Mouse (Mus musculus): Measurements from ENCODE around the gene Kdsr. TPM values are rescaled to one million over a fixed set of nuclear protein-coding genes. Genes with fewer than 3 reads are reported as not detected.
"Not testable (repeated sequence)": the region's sequence is repeated elsewhere in the genome, so short reads cannot be mapped to it uniquely, and the experiment has no call there.

Gene Kdsr
- polyA plus RNA-seq, 1 experiment from 2014 or later, result 9.8 TPM

GRCm38 (mm10) chr1:106739810-106740209 lies 19.7 kb downstream of the Kdsr start:
- no peak overlapping the region for H3K27ac ChIP-seq (replicated peaks in 1 of 2; ENCODE audit: control insufficient read depth in 1 of 2, insufficient read depth in 1 of 2, low read depth in 2 of 2, low read length in 2 of 2)
- H3K9me3 ChIP-seq (ENCODE audit: control insufficient read depth, low read length), result no peaks in the 10 kb centered on the region
- peaks cover 55% of the 10 kb centered on the region for H3K36me3 ChIP-seq (ENCODE audit: control insufficient read depth, insufficient read depth, low read length)
- H3K4me1 ChIP-seq (ENCODE audit: control insufficient read depth in 2 of 2, insufficient read depth in 2 of 2, low read length in 2 of 2), result no peaks in the 10 kb centered on the region
- no peaks in the 10 kb centered on the region for H3K27me3 ChIP-seq (ENCODE audit: control insufficient read depth, insufficient read depth, low read length)
- no peak for ATAC-seq (ENCODE audit: insufficient number of reproducible peaks, insufficient read depth, low FRiP score, low read depth)
- H3K4me3 ChIP-seq (ENCODE audit: control insufficient read depth in 1 of 2, insufficient read depth in 1 of 2, low read depth in 1 of 2, low read length in 2 of 2), result no peak overlapping the region
- no peak overlapping the region for H3K4me2 ChIP-seq (ENCODE audit: low read length)
- 90% methylated on average over 5 of the region's 5 CpGs for WGBS
- no peak overlapping the region for H3K9ac ChIP-seq (ENCODE audit: low read length)

GRCm38 (mm10) chr1:106738092-106738491 lies 21.4 kb downstream of the Kdsr start:
- no peak for ATAC-seq (ENCODE audit: insufficient number of reproducible peaks, insufficient read depth, low FRiP score, low read depth)
- 88% methylated on average over 3 of the region's 3 CpGs for WGBS
- no peak overlapping the region for H3K9ac ChIP-seq (ENCODE audit: low read length)
- peaks cover 62% of the 10 kb centered on the region for H3K36me3 ChIP-seq (ENCODE audit: control insufficient read depth, insufficient read depth, low read length)
- no peaks in the 10 kb centered on the region for H3K9me3 ChIP-seq (ENCODE audit: control insufficient read depth, low read length)
- no peak overlapping the region for H3K27ac ChIP-seq (replicated peaks in 1 of 2; ENCODE audit: control insufficient read depth in 1 of 2, insufficient read depth in 1 of 2, low read depth in 2 of 2, low read length in 2 of 2)
- H3K4me2 ChIP-seq (ENCODE audit: low read length), result no peak overlapping the region
- no peaks in the 10 kb centered on the region for H3K4me1 ChIP-seq (ENCODE audit: control insufficient read depth in 2 of 2, insufficient read depth in 2 of 2, low read length in 2 of 2)
- H3K27me3 ChIP-seq (ENCODE audit: control insufficient read depth, insufficient read depth, low read length), result no peaks in the 10 kb centered on the region
- no peak overlapping the region for H3K4me3 ChIP-seq (ENCODE audit: control insufficient read depth in 1 of 2, insufficient read depth in 1 of 2, low read depth in 1 of 2, low read length in 2 of 2)

GRCm38 (mm10) chr1:106736211-106736610 lies 23.3 kb downstream of the Kdsr start:
- Histone ChIP-seq H3K9ac (ENCODE audit: low read length) (no peak overlapping the region), H3K4me1 (ENCODE audit: control insufficient read depth in 2 of 2, insufficient read depth in 2 of 2, low read length in 2 of 2) (no peaks in the 10 kb centered on the region), H3K4me2 (ENCODE audit: low read length) (no peak overlapping the region), H3K9me3 (ENCODE audit: control insufficient read depth, low read length) (no peaks in the 10 kb centered on the region), H3K27ac (replicated peaks in 1 of 2; ENCODE audit: control insufficient read depth in 1 of 2, insufficient read depth in 1 of 2, low read depth in 2 of 2, low read length in 2 of 2) (no peak overlapping the region), H3K36me3 (ENCODE audit: control insufficient read depth, insufficient read depth, low read length) (peaks cover 54% of the 10 kb centered on the region), H3K4me3 (ENCODE audit: control insufficient read depth in 1 of 2, insufficient read depth in 1 of 2, low read depth in 1 of 2, low read length in 2 of 2) (no peak overlapping the region), H3K27me3 (ENCODE audit: control insufficient read depth, insufficient read depth, low read length) (no peaks in the 10 kb centered on the region)
- ATAC-seq (ENCODE audit: insufficient number of reproducible peaks, insufficient read depth, low FRiP score, low read depth), result no peak
- WGBS, result 90% methylated on average over 8 of the region's 8 CpGs

DNA sequence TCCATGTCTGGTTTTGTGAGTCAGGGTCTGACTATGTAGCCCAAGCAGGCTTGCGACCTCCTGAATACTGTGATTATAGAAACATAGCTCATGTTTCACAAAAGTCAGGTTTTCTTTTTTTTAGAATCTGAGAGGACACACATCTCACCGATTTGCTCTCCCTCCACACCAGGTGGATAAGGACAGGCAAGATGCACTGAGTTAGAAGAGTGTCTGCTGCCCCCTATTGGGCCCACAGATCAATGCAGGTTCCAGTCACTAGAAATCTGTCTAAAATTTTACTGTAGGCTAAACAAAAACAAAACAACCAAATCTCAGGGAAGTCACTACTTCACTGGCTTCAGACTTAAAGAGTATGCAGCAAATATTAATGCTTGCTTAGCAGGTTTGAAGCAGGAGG lies 23.9 kb downstream of the Kdsr start:
- Histone ChIP-seq H3K4me2 (ENCODE audit: low read length) (no peak overlapping the region), H3K27ac (replicated peaks in 1 of 2; ENCODE audit: control insufficient read depth in 1 of 2, insufficient read depth in 1 of 2, low read depth in 2 of 2, low read length in 2 of 2) (no peak overlapping the region), H3K9ac (ENCODE audit: low read length) (no peak overlapping the region), H3K9me3 (ENCODE audit: control insufficient read depth, low read length) (no peaks in the 10 kb centered on the region), H3K4me1 (ENCODE audit: control insufficient read depth in 2 of 2, insufficient read depth in 2 of 2, low read length in 2 of 2) (no peaks in the 10 kb centered on the region), H3K27me3 (ENCODE audit: control insufficient read depth, insufficient read depth, low read length) (no peaks in the 10 kb centered on the region), H3K36me3 (ENCODE audit: control insufficient read depth, insufficient read depth, low read length) (peaks cover 52% of the 10 kb centered on the region), H3K4me3 (ENCODE audit: control insufficient read depth in 1 of 2, insufficient read depth in 1 of 2, low read depth in 1 of 2, low read length in 2 of 2) (no peak overlapping the region)
- WGBS, result 59% methylated on average over 2 of the region's 2 CpGs
- no peak for ATAC-seq (ENCODE audit: insufficient number of reproducible peaks, insufficient read depth, low FRiP score, low read depth)

GRCm38 (mm10) chr1:106722061-106722460 lies 37.5 kb downstream of the Kdsr start:
- H3K27me3 ChIP-seq (ENCODE audit: control insufficient read depth, insufficient read depth, low read length), result no peaks in the 10 kb centered on the region
- peaks cover 10% of the 10 kb centered on the region; the same call in 1 of the 2 replicates for H3K36me3 ChIP-seq (ENCODE audit: control insufficient read depth, insufficient read depth, low read length)
- no peak overlapping the region for H3K27ac ChIP-seq (replicated peaks in 1 of 2; ENCODE audit: control insufficient read depth in 1 of 2, insufficient read depth in 1 of 2, low read depth in 2 of 2, low read length in 2 of 2)
- no peak overlapping the region for H3K4me2 ChIP-seq (ENCODE audit: low read length)
- 49% methylated on average over 5 of the region's 5 CpGs for WGBS
- H3K4me1 ChIP-seq (ENCODE audit: control insufficient read depth in 2 of 2, insufficient read depth in 2 of 2, low read length in 2 of 2), result no peaks in the 10 kb centered on the region
- no peak overlapping the region for H3K9ac ChIP-seq (ENCODE audit: low read length)
- H3K9me3 ChIP-seq (ENCODE audit: control insufficient read depth, low read length), result no peaks in the 10 kb centered on the region
- no peak for ATAC-seq (ENCODE audit: insufficient number of reproducible peaks, insufficient read depth, low FRiP score, low read depth)
- H3K4me3 ChIP-seq (ENCODE audit: control insufficient read depth in 1 of 2, insufficient read depth in 1 of 2, low read depth in 1 of 2, low read length in 2 of 2), result no peak overlapping the region

- not testable (repeated sequence) for H3K36me3 ChIP-seq (ENCODE audit: control insufficient read depth, insufficient read depth, low read length); H3K9me3 ChIP-seq (ENCODE audit: control insufficient read depth, low read length); ATAC-seq (ENCODE audit: insufficient number of reproducible peaks, insufficient read depth, low FRiP score, low read depth); H3K27ac ChIP-seq (replicated peaks in 1 of 2; ENCODE audit: control insufficient read depth in 1 of 2, insufficient read depth in 1 of 2, low read depth in 2 of 2, low read length in 2 of 2); H3K4me2 ChIP-seq (ENCODE audit: low read length); H3K4me1 ChIP-seq (ENCODE audit: control insufficient read depth in 2 of 2, insufficient read depth in 2 of 2, low read length in 2 of 2); H3K27me3 ChIP-seq (ENCODE audit: control insufficient read depth, insufficient read depth, low read length); H3K4me3 ChIP-seq (ENCODE audit: control insufficient read depth in 1 of 2, insufficient read depth in 1 of 2, low read depth in 1 of 2, low read length in 2 of 2); H3K9ac ChIP-seq (ENCODE audit: low read length)
- WGBS, result 59% methylated on average over 7 of the region's 7 CpGs
Measured at GRCm38 (mm10) chr1:106717736-106718135, 41.8 kb downstream of the Kdsr start.

DNA sequence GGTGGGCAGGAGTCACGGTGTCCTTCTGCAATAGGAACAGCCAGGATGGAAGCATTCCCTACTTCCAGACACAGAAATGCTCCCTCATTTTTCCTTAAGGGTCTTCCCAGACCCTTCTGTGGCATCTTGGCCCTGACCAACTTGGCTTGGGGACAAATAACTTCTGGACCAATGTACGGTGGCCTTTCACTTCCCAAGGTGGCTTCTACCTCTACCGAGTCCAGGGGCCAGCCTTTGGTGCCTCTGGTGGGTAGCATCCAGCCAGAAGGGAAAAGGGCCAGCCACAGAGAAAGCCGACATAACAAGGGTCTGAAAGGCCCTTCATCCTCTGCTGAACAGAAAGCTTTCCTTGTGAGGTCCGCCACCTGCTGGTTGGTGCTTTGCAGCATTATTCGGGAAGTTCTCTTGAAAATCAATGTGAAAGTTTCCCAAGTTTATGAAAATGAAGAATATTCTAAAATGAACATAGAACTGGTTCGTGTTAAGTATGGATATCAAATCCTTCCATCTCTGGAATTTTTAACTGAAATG lies 42.4 kb downstream of the Kdsr start:
- no peak overlapping the region for H3K4me3 ChIP-seq (ENCODE audit: control insufficient read depth in 1 of 2, insufficient read depth in 1 of 2, low read depth in 1 of 2, low read length in 2 of 2)
- no peak for ATAC-seq (ENCODE audit: insufficient number of reproducible peaks, insufficient read depth, low FRiP score, low read depth)
- no peaks in the 10 kb centered on the region for H3K27me3 ChIP-seq (ENCODE audit: control insufficient read depth, insufficient read depth, low read length)
- no peaks in the 10 kb centered on the region for H3K9me3 ChIP-seq (ENCODE audit: control insufficient read depth, low read length)
- no peak overlapping the region for H3K27ac ChIP-seq (replicated peaks in 1 of 2; ENCODE audit: control insufficient read depth in 1 of 2, insufficient read depth in 1 of 2, low read depth in 2 of 2, low read length in 2 of 2)
- 32% methylated on average over 7 of the region's 7 CpGs for WGBS
- H3K36me3 ChIP-seq (ENCODE audit: control insufficient read depth, insufficient read depth, low read length), result no peaks in the 10 kb centered on the region
- H3K4me1 ChIP-seq (ENCODE audit: control insufficient read depth in 2 of 2, insufficient read depth in 2 of 2, low read length in 2 of 2), result peaks cover 2 to 5% of the 10 kb centered on the region in 2 experiments
- H3K9ac ChIP-seq (ENCODE audit: low read length), result no peak overlapping the region
- no peak overlapping the region for H3K4me2 ChIP-seq (ENCODE audit: low read length)

- ATAC-seq (ENCODE audit: insufficient number of reproducible peaks, insufficient read depth, low FRiP score, low read depth), result no peak
- H3K27ac ChIP-seq (replicated peaks in 1 of 2; ENCODE audit: control insufficient read depth in 1 of 2, insufficient read depth in 1 of 2, low read depth in 2 of 2, low read length in 2 of 2), result no peak overlapping the region
- no peaks in the 10 kb centered on the region for H3K9me3 ChIP-seq (ENCODE audit: control insufficient read depth, low read length)
- H3K4me2 ChIP-seq (ENCODE audit: low read length), result no peak overlapping the region
- no peaks in the 10 kb centered on the region for H3K27me3 ChIP-seq (ENCODE audit: control insufficient read depth, insufficient read depth, low read length)
- no peaks in the 10 kb centered on the region for H3K36me3 ChIP-seq (ENCODE audit: control insufficient read depth, insufficient read depth, low read length)
- no peak overlapping the region for H3K4me3 ChIP-seq (ENCODE audit: control insufficient read depth in 1 of 2, insufficient read depth in 1 of 2, low read depth in 1 of 2, low read length in 2 of 2)
- WGBS, result 90% methylated on average over 3 of the region's 3 CpGs
- peaks cover 5 to 10% of the 10 kb centered on the region in 2 experiments for H3K4me1 ChIP-seq (ENCODE audit: control insufficient read depth in 2 of 2, insufficient read depth in 2 of 2, low read length in 2 of 2)
- H3K9ac ChIP-seq (ENCODE audit: low read length), result no peak overlapping the region
Measured at GRCm38 (mm10) chr1:106716141-106716540, 43.4 kb downstream of the Kdsr start.
